Mouse (Mus musculus): Measurements from ENCODE around the gene Phf21a. TPM values are rescaled to one million over a fixed set of nuclear protein-coding genes. Genes with fewer than 3 reads are reported as not detected.
A peak's percentile ranks its signal among the peaks of the same experiment; 100 is the strongest.

Gene Phf21a
- polyA plus RNA-seq, 1 experiment from 2014 or later = 34.9 TPM

DNA sequence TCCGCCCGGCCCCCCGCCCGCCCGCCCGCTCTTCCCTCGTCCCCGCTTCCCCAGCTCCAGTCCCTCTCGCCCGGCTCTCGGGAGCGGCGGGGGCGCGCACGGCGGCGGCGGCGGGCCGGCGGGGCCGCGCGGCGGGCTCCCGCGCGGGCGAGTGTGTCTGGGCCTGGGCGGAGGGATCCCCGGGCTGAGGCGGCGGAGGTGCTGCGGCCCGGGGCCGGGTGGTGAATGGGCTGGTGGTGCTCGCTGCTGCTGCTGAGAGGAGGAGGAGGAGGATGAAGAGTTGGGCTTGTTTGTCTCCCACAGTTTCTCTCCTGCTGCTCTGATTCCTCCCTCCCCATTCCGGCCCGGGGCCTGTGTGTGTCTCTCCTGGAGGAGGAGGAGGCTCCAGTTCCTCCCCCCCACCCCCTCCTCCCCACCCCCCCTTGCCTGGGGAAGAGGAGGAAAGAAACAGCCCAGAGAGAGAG lies 90.7 kb downstream of the Phf21a start:
- H3K4me1 ChIP-seq = peaks cover 23% of the 10 kb centered on the region
- WGBS = 0% methylated on average over 17 of the region's 40 CpGs
- peak; percentile 76 for ATAC-seq (ENCODE audit: insufficient number of reproducible peaks, low FRiP score, low TSS enrichment, low read depth)

DNA sequence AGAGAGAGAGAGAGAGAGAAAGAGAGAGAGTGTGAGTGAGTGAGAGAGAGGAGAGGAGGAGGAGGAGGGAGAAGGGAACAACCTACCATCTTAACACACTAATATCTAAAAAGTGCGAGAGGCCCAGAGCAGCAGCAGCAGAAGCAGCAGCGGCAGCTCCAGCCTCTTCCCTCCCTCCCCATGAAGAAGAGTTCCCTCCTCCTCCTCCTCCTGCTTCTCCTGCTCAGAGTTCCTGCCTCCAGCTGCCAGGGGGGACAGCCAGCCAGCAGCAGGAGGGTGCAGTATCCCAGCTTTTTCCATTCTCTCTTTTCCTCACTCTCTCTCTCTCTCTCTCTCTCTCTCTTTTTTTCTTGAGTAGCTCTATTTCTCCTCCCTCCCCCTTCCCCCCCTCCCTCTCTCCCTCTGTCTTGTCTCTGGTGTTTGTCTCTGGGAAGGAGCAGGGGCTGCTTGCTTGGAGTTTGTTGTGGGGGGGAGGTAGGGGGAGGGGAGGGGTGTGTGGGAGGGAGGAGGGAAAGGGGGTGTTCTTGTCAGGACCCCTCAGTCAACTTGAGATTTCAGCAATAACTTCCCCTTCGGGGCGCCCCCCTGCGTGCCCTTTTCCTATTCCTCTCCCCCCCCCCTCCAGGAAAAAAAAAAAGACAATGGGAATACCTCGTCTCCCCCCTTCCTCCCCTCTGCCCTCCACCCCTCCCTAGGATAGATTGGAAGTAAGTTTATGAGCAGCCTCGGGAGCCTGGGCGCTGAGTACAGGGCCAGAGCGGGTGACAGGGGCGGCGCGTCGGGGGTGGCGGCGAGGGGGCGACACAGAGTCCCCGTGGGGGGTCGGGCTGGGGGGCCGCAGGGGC lies 91.4 kb downstream of the Phf21a start:
- Histone ChIP-seq H3K4me1 (peaks cover 24% of the 10 kb centered on the region), H3K4me2 (peak overlapping the region; percentile 80), H3K9ac (peak overlapping the region; percentile 54), H3K4me3 (peak overlapping the region; percentile 82), H3K36me3 (no peaks in the 10 kb centered on the region), H3K9me3 (no peaks in the 10 kb centered on the region), H3K27me3 (no peaks in the 10 kb centered on the region), H3K27ac (peak overlapping the region; percentile 100)
- peak; percentile 59 for ATAC-seq (ENCODE audit: insufficient number of reproducible peaks, low FRiP score, low TSS enrichment, low read depth)
- WGBS = 2% methylated on average over 19 of the region's 19 CpGs

More for the DNA sequence above, 90.7 kb downstream of the Phf21a start:
- peak overlapping the region; percentile 82 for H3K4me3 ChIP-seq
- peak overlapping the region; percentile 80 for H3K4me2 ChIP-seq
- H3K9me3 ChIP-seq = no peaks in the 10 kb centered on the region
- H3K36me3 ChIP-seq = no peaks in the 10 kb centered on the region
- peak overlapping the region; percentile 90 for H3K9ac ChIP-seq
- H3K27me3 ChIP-seq = no peaks in the 10 kb centered on the region
- peak overlapping the region; percentile 100 for H3K27ac ChIP-seq

- no peaks in the 10 kb centered on the region for H3K9me3 ChIP-seq
- H3K4me1 ChIP-seq = peaks cover 25% of the 10 kb centered on the region
- WGBS = under 1% methylated on average over 46 of the region's 47 CpGs
- H3K4me3 ChIP-seq = peak overlapping the region; percentile 82
- peak overlapping the region; percentile 80 for H3K4me2 ChIP-seq
- H3K9ac ChIP-seq = peak overlapping the region; percentile 54
- ATAC-seq (ENCODE audit: insufficient number of reproducible peaks, low FRiP score, low TSS enrichment, low read depth) = no peak
- no peaks in the 10 kb centered on the region for H3K27me3 ChIP-seq
- H3K27ac ChIP-seq = peak overlapping the region; percentile 100
- H3K36me3 ChIP-seq = no peaks in the 10 kb centered on the region
Observed at GRCm38 (mm10) chr2:92185062-92185765, 92.3 kb downstream of the Phf21a start.

DNA sequence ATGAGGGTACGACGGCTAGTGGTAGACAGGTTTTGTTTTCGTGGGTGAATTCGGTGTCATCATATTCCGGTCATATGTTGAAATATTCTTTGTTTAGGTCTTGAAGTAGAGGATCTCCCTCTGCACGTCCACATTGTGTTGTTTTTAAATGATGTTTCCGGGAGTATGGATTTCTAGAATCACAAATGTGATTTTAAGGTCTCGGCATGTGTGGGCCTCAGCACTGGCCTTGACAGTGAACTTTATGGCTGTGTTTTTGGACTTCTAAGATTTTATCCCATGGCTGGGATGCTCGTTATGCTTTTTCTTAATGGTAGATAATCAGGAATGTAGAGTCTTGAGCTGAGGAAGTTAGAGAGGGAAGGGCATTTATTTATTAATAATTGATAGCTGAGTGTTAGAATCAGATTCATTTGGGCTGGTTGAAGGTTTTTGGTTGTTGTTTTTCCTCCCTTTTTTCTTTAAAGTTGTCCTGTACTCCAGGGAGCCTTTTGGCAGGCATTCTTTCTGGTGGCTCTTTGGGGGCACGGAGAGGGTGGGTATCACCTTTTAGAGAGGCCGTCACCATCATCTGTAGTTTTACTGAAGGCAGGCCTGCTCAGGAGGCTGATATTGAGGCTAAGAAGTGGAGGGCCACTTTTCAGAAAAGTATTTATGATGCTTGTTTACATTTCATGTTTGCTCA lies 93.0 kb downstream of the Phf21a start:
- 6% methylated on average over 11 of the region's 11 CpGs for WGBS
- no peak for ATAC-seq (ENCODE audit: insufficient number of reproducible peaks, low FRiP score, low TSS enrichment, low read depth)
- H3K27ac ChIP-seq = peak overlapping the region; percentile 100
- H3K4me3 ChIP-seq = peak overlapping the region; percentile 82
- H3K4me1 ChIP-seq = peaks cover 25% of the 10 kb centered on the region
- peak overlapping the region; percentile 80 for H3K4me2 ChIP-seq
- H3K9ac ChIP-seq = peak overlapping the region; percentile 54
- no peaks in the 10 kb centered on the region for H3K36me3 ChIP-seq
- no peaks in the 10 kb centered on the region for H3K9me3 ChIP-seq
- no peaks in the 10 kb centered on the region for H3K27me3 ChIP-seq

DNA sequence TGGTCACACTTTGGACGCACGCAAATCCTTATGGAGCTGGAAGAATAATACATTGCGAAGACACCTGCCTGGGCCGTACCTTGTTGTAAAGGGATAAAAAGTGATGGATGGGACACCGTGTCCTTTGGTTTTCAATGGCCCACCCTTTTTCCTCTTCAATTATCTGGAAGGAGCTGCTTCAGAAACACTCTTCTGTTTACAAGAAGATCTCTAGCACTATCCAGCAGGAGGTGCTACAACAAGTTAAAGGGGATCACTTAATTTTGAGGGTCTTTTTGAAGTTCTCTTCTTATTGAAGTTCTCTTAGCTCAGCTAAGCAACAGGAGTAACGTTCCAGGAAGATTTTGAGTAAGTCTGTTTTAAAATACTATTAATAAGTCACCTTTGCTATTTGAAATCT lies 94.1 kb downstream of the Phf21a start:
- ATAC-seq (ENCODE audit: insufficient number of reproducible peaks, low FRiP score, low TSS enrichment, low read depth) = no peak
- no peaks in the 10 kb centered on the region for H3K27me3 ChIP-seq
- H3K4me3 ChIP-seq = no peak overlapping the region
- peaks cover 24% of the 10 kb centered on the region for H3K4me1 ChIP-seq
- 59% methylated on average over 6 of the region's 6 CpGs for WGBS
- peak overlapping the region; percentile 27; the same call in 1 of the 2 replicates for H3K4me2 ChIP-seq
- H3K9me3 ChIP-seq = no peaks in the 10 kb centered on the region
- H3K36me3 ChIP-seq = no peaks in the 10 kb centered on the region
- no peak overlapping the region for H3K9ac ChIP-seq
- no peak overlapping the region for H3K27ac ChIP-seq

GRCm38 (mm10) chr2:92188744-92189143 lies 95.8 kb downstream of the Phf21a start:
- H3K4me1 ChIP-seq = peaks cover 22% of the 10 kb centered on the region

GRCm38 (mm10) chr2:92190960-92191359 lies 98.0 kb downstream of the Phf21a start:
- H3K27me3 ChIP-seq = no peaks in the 10 kb centered on the region
- H3K36me3 ChIP-seq = no peaks in the 10 kb centered on the region
- H3K4me1 ChIP-seq = peaks cover 16% of the 10 kb centered on the region
- H3K9me3 ChIP-seq = no peaks in the 10 kb centered on the region
- no peak overlapping the region for H3K27ac ChIP-seq
- WGBS = 73% methylated on average over 5 of the region's 5 CpGs
- no peak overlapping the region for H3K4me3 ChIP-seq
- ATAC-seq (ENCODE audit: insufficient number of reproducible peaks, low FRiP score, low TSS enrichment, low read depth) = no peak
- H3K9ac ChIP-seq = no peak overlapping the region
- no peak overlapping the region for H3K4me2 ChIP-seq

More at GRCm38 (mm10) chr2:92188744-92189143, 95.8 kb downstream of the Phf21a start:
- no peaks in the 10 kb centered on the region for H3K9me3 ChIP-seq
- ATAC-seq (ENCODE audit: insufficient number of reproducible peaks, low FRiP score, low TSS enrichment, low read depth) = no peak
- 0 out of 2 replicates have a peak overlapping the region, but pooled peaks have one; percentile 10 for H3K4me2 ChIP-seq
- WGBS = 58% methylated on average over 3 of the region's 3 CpGs
- H3K36me3 ChIP-seq = no peaks in the 10 kb centered on the region
- no peak overlapping the region for H3K9ac ChIP-seq
- no peak overlapping the region for H3K4me3 ChIP-seq
- no peaks in the 10 kb centered on the region for H3K27me3 ChIP-seq
- no peak overlapping the region for H3K27ac ChIP-seq

- H3K27ac ChIP-seq = no peak overlapping the region
- H3K4me3 ChIP-seq = no peak overlapping the region
- peaks cover 6% of the 10 kb centered on the region for H3K4me1 ChIP-seq
- H3K9ac ChIP-seq = no peak overlapping the region
- no peaks in the 10 kb centered on the region for H3K27me3 ChIP-seq
- WGBS = 70% methylated on average over 5 of the region's 5 CpGs
- no peak overlapping the region for H3K4me2 ChIP-seq
- no peaks in the 10 kb centered on the region for H3K36me3 ChIP-seq
- H3K9me3 ChIP-seq = no peaks in the 10 kb centered on the region
- ATAC-seq (ENCODE audit: insufficient number of reproducible peaks, low FRiP score, low TSS enrichment, low read depth) = no peak
Observed at GRCm38 (mm10) chr2:92191826-92192581, 99.1 kb downstream of the Phf21a start.

- no peak for ATAC-seq (ENCODE audit: insufficient number of reproducible peaks, low FRiP score, low TSS enrichment, low read depth)
- H3K9ac ChIP-seq = no peak overlapping the region
- H3K4me2 ChIP-seq = no peak overlapping the region
- WGBS = 56% methylated on average over 6 of the region's 6 CpGs
- peaks cover 16% of the 10 kb centered on the region; the same call in 1 of the 2 replicates for H3K4me1 ChIP-seq
- no peaks in the 10 kb centered on the region for H3K9me3 ChIP-seq
- no peaks in the 10 kb centered on the region for H3K36me3 ChIP-seq
- no peaks in the 10 kb centered on the region for H3K27me3 ChIP-seq
- H3K4me3 ChIP-seq = no peak overlapping the region
- no peak overlapping the region for H3K27ac ChIP-seq
Observed at GRCm38 (mm10) chr2:92198126-92198525, 105.2 kb downstream of the Phf21a start.

DNA sequence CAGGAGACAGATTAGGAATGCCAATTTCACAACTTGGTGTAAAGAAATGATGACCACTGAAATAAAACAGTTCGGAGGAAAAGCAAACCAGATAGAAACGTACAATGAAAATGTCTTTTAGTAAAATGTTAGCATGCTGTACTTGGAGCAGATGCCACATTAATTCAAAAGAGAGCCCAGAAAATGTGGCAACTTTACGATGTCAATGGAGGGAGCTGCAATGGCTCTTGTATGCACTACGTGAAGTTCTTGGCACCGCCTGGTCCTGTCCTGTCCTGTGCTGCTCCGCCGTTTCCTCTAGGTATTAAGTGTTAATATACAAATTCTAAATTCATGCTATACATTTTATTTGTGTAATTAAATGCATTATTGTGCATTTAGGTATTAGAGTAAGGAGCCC lies 105.8 kb downstream of the Phf21a start:
- H3K9me3 ChIP-seq = no peaks in the 10 kb centered on the region
- peaks cover 16% of the 10 kb centered on the region; the same call in 1 of the 2 replicates for H3K4me1 ChIP-seq
- 55% methylated on average over 7 of the region's 7 CpGs for WGBS

More for the DNA sequence above, 105.8 kb downstream of the Phf21a start:
- Histone ChIP-seq H3K4me2 (no peak overlapping the region), H3K27ac (no peak overlapping the region), H3K36me3 (no peaks in the 10 kb centered on the region), H3K4me3 (no peak overlapping the region), H3K9ac (no peak overlapping the region), H3K27me3 (no peaks in the 10 kb centered on the region)
- ATAC-seq (ENCODE audit: insufficient number of reproducible peaks, low FRiP score, low TSS enrichment, low read depth) = no peak

All from limb, embryonic 15.5 days (tissue).